Mouse (Mus musculus) natural killer cell, adult 2 months (primary cell): ENCODE data around the gene Tnni2.

Experiments used
- DNase-seq, 2 experiments: peaks; one replicate each; pipeline ENCODE4 v3.0.0; 2022; ENCODE audit warnings: low spot score in 2 of 2

Gene Tnni2

GRCm38 (mm10) chr7:142459299-142459691 is 17.7 kb downstream of the Tnni2 start:
- DNase-seq, result no peak

DNA sequence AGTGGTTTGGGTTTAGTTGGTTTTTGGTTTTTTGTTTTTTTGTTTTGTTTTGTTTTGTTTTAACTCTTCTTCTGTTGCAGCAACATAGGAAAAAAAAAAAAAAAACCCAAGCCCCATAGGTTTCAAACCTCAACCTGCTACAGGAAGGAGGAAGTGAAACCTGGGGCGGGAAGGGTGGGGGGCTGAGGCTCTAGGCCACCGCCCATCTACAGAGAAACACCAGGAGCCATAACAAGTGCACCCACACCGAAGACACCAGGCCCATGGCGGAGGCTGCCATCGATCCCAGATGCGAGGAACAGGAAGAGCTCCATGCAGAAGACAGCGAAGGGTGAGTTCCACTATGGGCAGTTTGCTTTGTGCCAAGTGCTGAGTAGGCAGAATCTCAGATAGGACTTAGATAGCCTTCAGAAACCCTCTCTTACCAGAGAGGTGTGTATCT is 19.0 kb downstream of the Tnni2 start, which contains the start of gene Lsp1:
Gene Lsp1 (plus strand): TSS at position 174 of the 442 bp plus-strand sequence.
- peak in 1 of 2 experiments; percentile 40 for DNase-seq

- peak; percentile 42 to 44 for DNase-seq
These were observed 19.8 kb downstream of the Tnni2 start for GRCm38 (mm10) chr7:142461446-142461845.

DNA sequence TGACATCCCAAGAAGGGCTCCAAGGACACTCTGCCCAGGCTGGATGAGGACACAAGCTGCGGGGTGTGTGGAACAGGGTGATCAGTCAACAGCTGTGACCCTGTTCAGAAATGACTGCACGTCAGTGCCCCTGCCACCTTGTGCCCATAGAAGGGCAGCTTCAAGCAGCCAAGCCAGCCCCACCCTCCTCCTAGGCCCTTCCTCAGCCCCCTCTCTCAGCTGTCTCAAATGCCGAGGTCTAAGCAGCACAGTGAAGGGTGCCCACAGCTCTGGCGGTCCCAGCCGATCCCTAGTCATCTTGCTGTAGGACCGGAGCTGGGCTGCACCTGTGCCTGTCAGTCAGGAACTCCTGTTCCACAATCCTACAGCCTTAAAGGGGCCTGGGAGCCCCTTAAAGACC is 20.6 kb downstream of the Tnni2 start:
- no peak for DNase-seq

DNA sequence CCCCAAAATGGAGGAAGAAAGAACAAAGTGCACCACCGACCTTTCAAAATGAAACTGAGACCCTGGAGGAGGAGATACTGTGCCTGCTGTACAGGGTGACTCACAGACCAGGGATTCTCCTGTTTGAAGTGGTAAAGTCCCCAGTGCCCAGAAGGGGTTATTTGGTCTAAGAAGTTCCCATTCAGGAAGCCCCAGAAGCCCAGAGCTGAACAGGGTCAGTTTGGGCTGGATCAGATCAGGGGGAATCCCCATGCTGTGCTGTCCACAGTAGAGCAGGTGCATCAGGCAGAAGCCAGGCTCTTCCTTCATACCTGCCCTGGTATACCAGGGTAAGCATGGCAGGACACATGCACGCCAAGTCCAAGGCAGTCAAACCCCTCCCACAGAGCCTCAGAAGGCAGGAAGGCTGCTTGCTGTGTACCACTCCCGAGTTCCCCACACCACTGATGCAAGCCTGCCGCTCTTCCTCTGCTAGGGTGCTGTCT is 21.0 kb downstream of the Tnni2 start:
- DNase-seq, result peak; percentile 55 to 73

GRCm38 (mm10) chr7:142470171-142470691 is 28.6 kb downstream of the Tnni2 start:
- no peak for DNase-seq

GRCm38 (mm10) chr7:142470808-142471413 is 29.3 kb downstream of the Tnni2 start:
- DNase-seq, result no peak

- no peak for DNase-seq
These were observed 29.8 kb downstream of the Tnni2 start for GRCm38 (mm10) chr7:142471414-142471861.

DNA sequence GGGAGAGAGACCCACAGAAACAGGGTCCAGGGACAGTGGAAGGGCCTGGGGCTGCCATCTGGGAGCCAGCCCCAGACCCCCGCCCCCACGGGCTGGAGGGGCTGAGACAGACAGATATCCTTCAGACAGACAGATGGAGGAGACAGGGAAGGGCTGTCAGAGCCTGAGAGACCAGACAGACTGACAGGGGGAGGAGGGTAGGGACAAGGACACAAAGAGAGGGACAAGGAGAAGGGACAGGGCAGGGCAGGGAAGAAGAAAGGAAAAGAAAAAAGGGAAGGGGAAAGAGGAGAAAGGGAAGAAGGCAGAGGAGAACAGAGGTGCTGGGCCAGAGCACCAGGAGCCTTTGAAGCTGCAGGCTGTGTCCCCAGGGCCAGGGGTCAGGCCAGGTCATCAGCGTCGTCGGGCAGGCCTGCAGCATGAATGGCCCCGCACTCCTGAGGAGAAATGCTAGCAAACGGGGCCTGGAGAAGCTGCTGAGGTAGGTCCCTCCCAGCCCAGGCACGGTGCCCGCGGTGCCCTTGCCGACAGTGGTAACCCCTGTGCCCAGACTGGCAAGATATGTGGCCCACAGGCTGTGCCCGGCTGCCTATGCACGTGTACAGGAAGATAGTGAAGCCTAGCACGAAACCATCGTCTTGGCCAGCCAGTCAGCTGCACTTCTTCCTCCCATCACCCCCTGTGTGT is 30.4 kb downstream of the Tnni2 start:
- DNase-seq, result no peak

DNA sequence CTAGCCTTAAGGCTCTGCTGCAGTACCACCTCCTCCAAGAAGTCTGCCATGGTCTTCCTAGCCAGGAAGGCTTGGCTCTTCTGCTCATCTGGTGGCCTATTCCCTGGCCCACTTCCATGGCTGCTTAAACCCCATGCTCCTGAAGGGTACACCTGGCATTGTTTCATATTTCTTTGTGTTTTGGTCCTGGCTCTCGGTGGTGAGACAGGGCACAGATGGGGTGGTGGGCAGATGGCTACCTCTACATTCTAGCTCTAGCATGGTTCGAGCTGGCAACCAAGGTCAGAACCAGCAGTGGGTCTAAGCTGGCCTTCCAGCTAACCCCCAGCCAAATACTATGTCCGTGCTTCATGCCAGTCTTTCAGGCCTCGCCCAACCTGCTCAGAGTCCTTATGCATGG is 31.3 kb downstream of the Tnni2 start:
- DNase-seq, result no peak

DNA sequence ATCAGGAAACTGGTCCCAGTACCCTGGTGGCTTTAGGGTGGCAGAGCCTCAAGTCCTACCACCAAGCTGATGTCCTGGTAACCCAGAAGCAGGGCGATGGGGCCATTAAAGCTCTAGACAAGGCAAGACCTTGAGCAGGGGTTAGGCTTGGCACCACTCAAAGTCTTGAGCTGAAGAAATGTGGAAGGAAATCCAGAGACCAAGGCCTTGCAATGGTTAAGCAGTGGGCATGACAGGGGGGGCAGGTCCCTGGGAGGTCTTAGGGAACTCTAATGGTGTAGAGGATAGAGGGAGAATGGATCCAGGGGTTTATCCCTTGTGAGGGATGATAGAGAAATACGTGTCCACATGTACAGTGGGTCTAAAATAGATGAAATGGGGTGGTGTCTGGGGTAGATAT is 31.9 kb downstream of the Tnni2 start:
- no peak for DNase-seq

DNA sequence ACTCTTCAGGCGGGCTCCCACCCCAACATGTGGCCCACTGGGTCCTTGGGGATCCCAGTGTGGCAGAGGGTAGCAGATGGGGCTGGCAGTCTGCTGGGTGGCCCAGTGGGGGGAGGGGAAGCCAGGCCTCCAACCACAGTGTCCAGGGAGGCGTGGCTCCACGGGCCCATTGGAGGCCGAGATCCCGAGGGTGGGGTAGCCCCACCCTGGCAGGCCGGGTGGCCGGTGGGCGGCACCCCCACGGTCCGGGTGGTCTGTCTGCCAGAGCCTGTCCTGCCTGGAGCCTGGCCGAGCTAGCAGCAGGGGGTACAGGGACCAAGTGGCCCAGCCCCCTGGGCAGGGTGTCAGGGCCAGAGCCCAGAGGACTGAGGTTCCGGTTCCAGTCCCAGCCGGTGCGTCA is 33.2 kb downstream of the Tnni2 start:
- DNase-seq, result no peak

DNA sequence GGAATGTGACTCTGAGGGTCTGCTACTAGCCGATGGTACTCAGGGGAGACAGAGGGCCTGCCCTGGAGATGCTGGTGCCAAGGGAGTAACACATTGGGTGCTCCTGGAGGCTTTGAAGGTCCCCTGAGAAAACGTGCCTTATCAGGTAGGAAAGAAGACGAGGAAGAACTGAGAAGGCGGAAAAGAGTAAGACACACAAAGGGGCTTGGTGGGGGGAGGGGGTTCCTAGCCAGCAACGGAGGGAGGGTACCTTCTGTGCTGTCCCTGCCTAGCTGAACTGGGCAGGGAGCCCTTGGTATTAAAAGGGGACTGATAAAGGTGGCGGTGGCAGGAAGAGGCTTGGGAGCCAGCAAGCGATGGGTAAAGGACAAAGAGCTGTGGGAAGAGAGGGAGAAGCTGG is 34.0 kb downstream of the Tnni2 start:
- DNase-seq, result no peak

DNA sequence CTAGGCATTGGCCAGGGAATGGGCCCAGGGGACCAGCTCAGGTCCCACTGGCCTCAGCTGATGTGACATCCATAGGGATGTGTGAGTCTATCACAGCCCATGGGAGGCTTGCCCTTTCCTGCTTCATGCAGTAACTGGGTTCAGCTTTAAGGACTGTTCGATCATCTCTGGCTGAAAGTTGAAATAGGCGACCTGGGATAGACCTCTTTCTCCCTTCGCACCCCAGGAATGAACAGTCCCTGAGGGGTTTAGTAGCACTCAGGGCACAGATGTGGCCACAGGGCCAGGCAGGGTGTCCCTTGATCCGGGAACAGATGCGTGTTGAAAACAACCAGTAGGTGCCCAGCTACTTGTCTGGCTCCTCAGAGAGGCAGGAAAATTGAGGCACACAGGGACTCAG is 34.7 kb downstream of the Tnni2 start:
- DNase-seq, result no peak

DNA sequence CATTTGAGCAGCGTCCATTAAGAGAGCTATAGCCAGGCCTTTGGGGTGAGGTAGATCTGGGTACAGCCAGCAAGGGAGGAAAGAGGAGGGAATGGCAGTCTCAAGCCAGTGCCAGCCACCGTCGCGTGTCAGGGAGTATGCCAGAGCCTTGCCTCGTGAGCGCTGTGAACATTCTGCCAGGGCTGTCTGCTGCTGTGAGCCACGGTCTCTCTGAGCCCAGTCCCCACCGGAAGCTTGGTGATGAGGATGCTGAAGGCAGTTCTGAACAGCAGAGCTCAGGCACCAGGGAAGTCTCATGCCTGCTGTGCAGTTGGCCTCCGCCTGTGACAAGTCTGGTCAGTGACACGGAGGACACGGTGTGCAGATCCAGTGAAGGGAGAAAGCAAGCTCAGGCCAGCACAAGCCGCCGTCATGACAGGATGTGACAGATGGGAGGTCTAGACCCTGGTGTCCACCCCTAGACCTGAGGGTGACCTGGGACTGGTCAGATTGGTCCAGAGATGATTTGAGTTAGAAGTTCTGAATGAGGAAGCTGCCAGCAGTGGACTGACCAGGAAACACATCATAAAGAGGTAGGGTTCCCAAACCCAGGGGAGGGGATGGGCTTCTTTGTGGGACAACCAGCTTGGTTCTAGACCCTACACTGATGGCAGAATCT is 35.3 kb downstream of the Tnni2 start:
- DNase-seq, result no peak

- no peak for DNase-seq
These were observed 36.4 kb downstream of the Tnni2 start for GRCm38 (mm10) chr7:142478001-142478400.

DNA sequence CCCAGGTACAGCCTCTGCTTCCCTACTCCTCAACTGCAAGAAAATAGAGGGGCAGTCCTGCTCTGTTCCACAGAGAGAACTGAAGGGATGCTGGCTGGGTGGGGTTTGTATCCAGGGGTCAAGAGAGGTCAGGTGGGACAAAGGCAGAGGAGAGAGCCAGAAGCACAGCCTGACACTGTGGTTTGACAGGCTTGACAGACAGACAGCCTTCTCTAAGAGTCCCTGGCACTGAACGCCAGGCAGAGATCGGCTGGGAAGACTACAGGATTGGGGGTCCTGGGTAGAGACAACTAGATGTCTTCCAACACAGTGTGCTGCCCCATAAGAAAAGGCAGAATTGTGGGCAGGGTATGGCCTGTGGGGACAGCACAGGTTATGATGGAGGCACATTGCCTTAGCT is 37.0 kb downstream of the Tnni2 start:
- DNase-seq, result no peak

GRCm38 (mm10) chr7:142479307-142479706 is 37.7 kb downstream of the Tnni2 start:
- no peak for DNase-seq

DNA sequence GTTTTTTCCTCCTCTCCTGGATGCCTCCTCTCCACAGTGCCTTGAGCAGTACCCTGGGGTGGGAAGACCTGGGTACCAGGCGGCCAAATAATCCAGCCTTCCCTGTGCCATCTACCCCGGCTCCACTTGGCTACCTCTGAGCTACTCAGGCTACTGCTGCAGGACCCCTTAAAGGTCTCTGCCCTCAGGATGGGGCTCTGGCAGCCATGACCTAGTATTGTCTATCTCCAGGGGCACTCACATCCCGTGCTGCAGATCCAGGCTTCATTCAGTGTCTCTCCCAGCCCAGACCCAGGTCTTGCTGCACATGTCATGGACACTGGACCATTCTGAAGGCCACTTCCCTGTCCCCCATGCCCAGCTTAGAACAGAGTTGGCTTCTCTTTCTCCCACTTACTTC is 38.3 kb downstream of the Tnni2 start:
- DNase-seq, result no peak

DNA sequence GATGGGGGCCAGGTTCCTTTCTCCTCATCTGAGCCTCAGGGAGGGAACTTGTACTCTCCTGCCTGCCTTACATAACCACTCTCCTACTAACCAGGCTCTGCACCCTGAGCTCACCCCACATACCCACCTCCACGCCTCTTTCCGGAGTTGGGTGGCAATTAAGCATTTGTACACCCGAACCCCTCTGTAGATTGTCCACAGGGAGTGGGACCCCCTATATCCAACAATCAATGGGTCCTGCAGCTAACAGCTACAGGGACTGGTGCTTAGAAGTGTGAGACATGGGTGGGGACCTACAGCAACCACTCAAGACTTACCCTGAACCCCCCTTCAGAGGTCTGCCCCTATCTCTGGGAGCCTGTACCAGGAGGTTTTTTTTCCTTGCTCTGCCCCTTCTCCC is 39.1 kb downstream of the Tnni2 start:
- no peak for DNase-seq

GRCm38 (mm10) chr7:142481186-142481567 is 39.6 kb downstream of the Tnni2 start:
- no peak for DNase-seq

DNA sequence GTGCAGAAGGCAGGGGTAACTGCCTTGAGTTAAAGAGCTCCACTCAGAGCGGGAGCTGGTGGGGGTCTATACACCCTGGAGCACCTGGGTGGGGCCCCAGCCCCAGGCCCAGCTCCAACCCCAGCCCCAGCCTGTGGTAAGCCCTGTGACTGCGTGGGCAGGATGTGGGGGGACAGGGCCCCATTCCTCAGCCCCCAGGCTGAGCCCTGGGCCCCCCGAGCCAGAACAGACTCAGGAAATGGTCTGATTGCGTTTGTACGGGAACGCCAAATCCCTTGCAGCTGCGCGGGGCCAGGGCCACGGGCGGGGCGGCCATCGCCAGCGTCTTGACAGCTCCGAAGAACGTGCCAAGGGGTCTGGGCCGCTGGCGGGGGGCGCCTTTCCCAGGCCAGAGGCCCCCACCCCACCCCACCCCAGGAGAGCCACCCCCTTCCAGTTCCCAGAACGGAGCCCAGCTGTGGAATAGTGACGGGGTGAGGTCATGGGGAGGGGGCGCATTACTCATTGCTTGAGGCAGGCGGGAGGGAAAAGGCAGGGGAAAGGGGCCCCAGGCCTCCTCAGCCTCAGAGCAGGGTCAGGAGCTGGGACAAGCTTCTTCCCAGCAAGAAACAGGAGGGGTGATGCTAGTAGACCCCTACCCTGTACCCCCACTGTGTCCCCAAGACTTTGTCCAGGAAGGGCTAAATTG is 40.1 kb downstream of the Tnni2 start:
- no peak for DNase-seq
